Mouse (Mus musculus) spleen, adult 2 months (tissue): Measurements from ENCODE around the gene Grm3. TPM values are rescaled to one million over a fixed set of nuclear protein-coding genes. Genes with fewer than 3 reads are reported as not detected.

Experiments used
- DNase-seq, 2 experiments: peaks; one replicate each; pipeline versions ENCODE4 v3.0.0 to v3.0.0-alpha.2; 2012 to 2021; ENCODE audit warnings: low spot score in 2 of 2, low read depth in 1 of 2
- H3K27ac ChIP-seq: fragments of 200-500 bp; 2 replicates; pipeline ENCODE4 v1.5.1; 2012; ENCODE audit warnings: low read length, inconsistent platforms; ENCODE audit not compliant: insufficient read depth
- H3K27me3 ChIP-seq: fragments of 200-500 bp; 2 replicates; pipeline ENCODE4 v1.6.1; 2012; ENCODE audit warnings: mild to moderate bottlenecking, moderate library complexity, low read length, inconsistent platforms; ENCODE audit not compliant: control insufficient read depth, insufficient read depth
- H3K36me3 ChIP-seq: fragments of 200-500 bp; 2 replicates; pipeline ENCODE4 v1.6.1; 2012; ENCODE audit warnings: mild to moderate bottlenecking, low read length, inconsistent platforms; ENCODE audit not compliant: control insufficient read depth, insufficient read depth
- H3K4me1 ChIP-seq: fragments of 200-500 bp; 2 replicates; pipeline ENCODE4 v1.6.1; 2011; ENCODE audit warnings: inconsistent platforms; ENCODE audit not compliant: control insufficient read depth, insufficient read depth, insufficient read length
- H3K4me3 ChIP-seq: fragments of 200-500 bp; 2 replicates; pipeline ENCODE4 v1.5.1; 2011; ENCODE audit warnings: mild to moderate bottlenecking, inconsistent platforms; ENCODE audit not compliant: insufficient read depth, insufficient read length; ENCODE audit errors: extremely low read depth
- CTCF ChIP-seq: fragments of 200-500 bp; IDR thresholded peaks from 2 replicates; pipeline ENCODE4 v1.5.1; 2011; ENCODE audit warnings: mild to moderate bottlenecking, inconsistent platforms; ENCODE audit not compliant: insufficient read depth, insufficient read length, insufficient replicate concordance; ENCODE audit errors: extremely low read depth
- POLR2A ChIP-seq: fragments of 200-500 bp; IDR thresholded peaks from 2 replicates; pipeline ENCODE4 v1.6.1; 2011; ENCODE audit warnings: low read depth, low read length, inconsistent platforms
- WGBS: fragments of 180-500 bp; shearing (Covaris S2); methylation state at CpG from one replicate; pipeline ENCODE4 v1.1.7; 2018; 5-methylcytosine and 5-hydroxymethylcytosine counted together
- polyA plus RNA-seq: library from polyadenylated mRNA; depleted of rRNA; stranded (reverse); fragments of >200 nt; gene quantifications from 2 replicates; pipeline ENCODE4 v1.2.3, GENCODE M21; 2012

Gene Grm3
- polyA plus RNA-seq, 1 experiment = not detected

GRCm38 (mm10) chr5:9449570-9449969 is 275.4 kb downstream of the Grm3 start:
- Histone ChIP-seq H3K36me3 (no peaks in the 10 kb centered on the region), H3K27ac (no peak overlapping the region), H3K4me3 (no peak overlapping the region), H3K4me1 (no peaks in the 10 kb centered on the region), H3K27me3 (no peaks in the 10 kb centered on the region)
- DNase-seq = no peak
- TF ChIP-seq POLR2A (no peak), CTCF (no peak)
- WGBS = 78% methylated on average over 5 of the region's 5 CpGs

GRCm38 (mm10) chr5:9448931-9449330 is 276.0 kb downstream of the Grm3 start:
- Histone ChIP-seq H3K36me3 (no peaks in the 10 kb centered on the region), H3K4me1 (no peaks in the 10 kb centered on the region), H3K4me3 (no peak overlapping the region), H3K27me3 (no peaks in the 10 kb centered on the region), H3K27ac (no peak overlapping the region)
- WGBS = 84% methylated on average over 6 of the region's 6 CpGs
- no peak for TF ChIP-seq POLR2A
- no peak for TF ChIP-seq CTCF
- DNase-seq = no peak

GRCm38 (mm10) chr5:9446146-9446545 is 278.8 kb downstream of the Grm3 start:
- 11% methylated on average over 1 of the region's 1 CpGs for WGBS
- no peaks in the 10 kb centered on the region for H3K36me3 ChIP-seq
- H3K27ac ChIP-seq = no peak overlapping the region
- H3K4me1 ChIP-seq = no peaks in the 10 kb centered on the region
- H3K4me3 ChIP-seq = no peak overlapping the region
- DNase-seq = no peak
- no peak for TF ChIP-seq POLR2A
- no peak for TF ChIP-seq CTCF
- no peaks in the 10 kb centered on the region for H3K27me3 ChIP-seq
